Mouse (Mus musculus) adrenal gland, adult 18-20 months (tissue): ENCODE data around the gene Akirin2. TPM values are rescaled to one million over a fixed set of nuclear protein-coding genes. Genes with fewer than 3 reads are reported as not detected.
"Not testable (repeated sequence)": the region's sequence is repeated elsewhere in the genome, so short reads cannot be mapped to it uniquely, and the experiment has no call there.

ENCODE experiments used
- DNase-seq, 2 experiments: peaks; one replicate each; pipeline ENCODE4 v3.0.0; 2021 to 2022; ENCODE audit warnings: low spot score in 2 of 2
- long read RNA-seq, 2 experiments: library from polyadenylated mRNA; stranded (forward); transcript quantifications; one replicate each; pipeline ENCODE4 v2.0.0; 2021
- total RNA-seq, 2 experiments: library from RNA; stranded (reverse); gene quantifications; 1 replicate in 1 of 2; 2 replicates in 1 of 2; pipeline ENCODE4 v1.2.3; 2021

Gene Akirin2
- 10 to 100 TPM; 67.5 to 76.6 TPM for total RNA-seq
- long read RNA-seq, experiment 1, transcript Akirin2-201 (5 exons, 1,397 nt), result major isoform, 41 of 43 reads
- long read RNA-seq, experiment 1, partial matches to known transcripts, result 0 of 43 reads
- long read RNA-seq, experiment 1, other reads (novel, unspliced or antisense), result 1 of 43 reads
- long read RNA-seq, experiment 2, transcript Akirin2-201 (5 exons, 1,397 nt), result major isoform, 109 of 113 reads
- long read RNA-seq, experiment 2, partial matches to known transcripts, result 3 of 113 reads
- long read RNA-seq, experiment 2, other reads (novel, unspliced or antisense), result 1 of 113 reads

- no peak for DNase-seq
These were observed at the start of gene Akirin2 for GRCm38 (mm10) chr4:34550748-34551097. Gene Akirin2 (plus strand): TSS chr4:34550937.

GRCm38 (mm10) chr4:34510305-34510704, 40.4 kb upstream of the Akirin2 start:
- DNase-seq, result no peak

- DNase-seq, result peak in 1 of 2 experiments; percentile 17
These were observed 27.9 kb upstream of the Akirin2 start for GRCm38 (mm10) chr4:34522846-34523245.

- no peak for DNase-seq
These were observed 27.2 kb upstream of the Akirin2 start for GRCm38 (mm10) chr4:34523586-34523985.

- no peak for DNase-seq
These were observed 24.0 kb upstream of the Akirin2 start for GRCm38 (mm10) chr4:34526771-34527170.

GRCm38 (mm10) chr4:34528430-34529100, 22.2 kb upstream of the Akirin2 start:
- DNase-seq, result no peak

GRCm38 (mm10) chr4:34529379-34529778, 21.4 kb upstream of the Akirin2 start:
- DNase-seq, result no peak

GRCm38 (mm10) chr4:34529941-34530340, 20.8 kb upstream of the Akirin2 start:
- DNase-seq, result no peak

GRCm38 (mm10) chr4:34549981-34550747, 573 bp upstream of the Akirin2 start:
- DNase-seq, result peak; percentile 94 to 95

- DNase-seq, result peak; percentile 53 to 61
These were observed 517 bp downstream of the Akirin2 start for GRCm38 (mm10) chr4:34551098-34551809.

- DNase-seq, result no peak
These were observed 1.2 kb downstream of the Akirin2 start for GRCm38 (mm10) chr4:34551966-34552365.

- no peak for DNase-seq
These were observed 3.9 kb downstream of the Akirin2 start for GRCm38 (mm10) chr4:34554596-34554995.

GRCm38 (mm10) chr4:34555604-34556003, 4.9 kb downstream of the Akirin2 start:
- DNase-seq, result no peak

- DNase-seq, result no peak
These were observed 5.4 kb downstream of the Akirin2 start for GRCm38 (mm10) chr4:34556183-34556582.

GRCm38 (mm10) chr4:34560971-34561370, 10.2 kb downstream of the Akirin2 start:
- DNase-seq, result no peak

- no peak for DNase-seq
These were observed 15.5 kb downstream of the Akirin2 start for GRCm38 (mm10) chr4:34566226-34566625.

GRCm38 (mm10) chr4:34572876-34573275, 22.1 kb downstream of the Akirin2 start:
- DNase-seq, result no peak

- no peak for DNase-seq
These were observed 26.3 kb downstream of the Akirin2 start for GRCm38 (mm10) chr4:34577028-34577427.

GRCm38 (mm10) chr4:34579215-34579614, 28.5 kb downstream of the Akirin2 start:
- DNase-seq, result no peak

GRCm38 (mm10) chr4:34581489-34581888, 30.8 kb downstream of the Akirin2 start:
- DNase-seq, result not testable (repeated sequence)

- no peak for DNase-seq
These were observed 31.3 kb downstream of the Akirin2 start for GRCm38 (mm10) chr4:34581990-34582389.
